Comparison of ENCODE assay signal across 16 mouse cellular contexts in the genomic region with DNA sequence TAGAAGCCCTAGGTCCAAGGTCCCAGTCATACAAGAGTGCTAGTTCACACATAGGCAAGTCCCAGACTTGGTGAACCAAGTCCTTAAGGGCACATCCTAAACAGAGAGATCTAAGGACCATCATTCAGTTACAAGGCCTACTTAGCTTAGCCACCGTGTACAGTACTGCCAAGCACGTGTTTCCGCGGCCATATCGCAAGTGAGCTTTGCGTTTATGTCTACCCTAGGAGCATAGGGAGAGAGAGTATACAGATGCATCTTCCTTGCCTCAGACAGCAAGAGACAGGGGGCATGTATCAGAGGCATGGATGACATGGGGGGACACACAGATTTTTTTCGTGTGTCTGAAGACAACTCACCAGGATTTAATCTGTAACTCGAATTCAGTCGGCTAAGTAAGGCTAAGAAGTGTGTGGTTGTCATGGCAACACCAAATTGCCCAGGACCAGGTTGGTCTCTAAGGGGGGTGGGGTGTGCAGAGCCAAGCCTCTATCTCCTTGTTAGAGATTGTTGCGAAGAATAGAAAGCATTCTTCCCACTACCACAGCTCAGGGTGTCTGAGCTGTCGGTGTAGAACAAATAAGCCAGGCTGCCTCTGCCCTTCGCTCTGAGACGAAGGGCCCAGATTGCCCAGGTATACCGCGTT. TPM values are rescaled to one million over a fixed set of nuclear protein-coding genes. Genes with fewer than 3 reads are reported as not detected.
DNase-seq lines count a peak whose midpoint lies in the region; ATAC-seq and TF ChIP-seq lines count a peak whose summit lies in the region.
"Had no signal": no experiment of that assay in that cellular context is flagged by ENCODE, and none has a peak within 500 bp of the region (broad histone marks: within the 10 kb centered on the region; RNA-seq: fewer than 3 reads in every experiment).

No protein-coding gene starts in this region.

- H3K4me2 ChIP-seq in forebrain, embryonic 13.5 days = no peak overlapping the region
- H3K4me2 ChIP-seq in midbrain, embryonic 14.5 days (ENCODE audit: low read length) = no peak overlapping the region
- no peak overlapping the region for H3K4me2 ChIP-seq in midbrain, embryonic 11.5 days
- no peak overlapping the region for H3K4me2 ChIP-seq in embryonic facial prominence, embryonic 14.5 days (ENCODE audit: low read depth, low read length)
- no peak overlapping the region for H3K4me2 ChIP-seq in midbrain, postnatal 0 days (ENCODE audit: low read depth, low read length, poor library complexity, severe bottlenecking)
- no peak overlapping the region for H3K4me2 ChIP-seq in kidney, embryonic 15.5 days
- no peak overlapping the region for H3K4me2 ChIP-seq in lung, postnatal 0 days (replicated peaks; ENCODE audit: low read depth, low read length)
- H3K4me2 ChIP-seq: embryonic facial prominence, embryonic 15.5 days; heart, embryonic 12.5 days; limb, embryonic 13.5 days; liver, embryonic 15.5 days had no signal

- no peak overlapping the region for H3K9ac ChIP-seq in forebrain, embryonic 13.5 days
- H3K9ac ChIP-seq in midbrain, embryonic 14.5 days (replicated peaks; ENCODE audit: low read length) = no peak overlapping the region
- no peak overlapping the region for H3K9ac ChIP-seq in midbrain, embryonic 11.5 days (ENCODE audit: low read length)
- H3K9ac ChIP-seq in embryonic facial prominence, embryonic 14.5 days (ENCODE audit: low read depth, low read length) = no peak overlapping the region
- no peak overlapping the region for H3K9ac ChIP-seq in midbrain, postnatal 0 days (replicated peaks; ENCODE audit: low read length, poor library complexity, severe bottlenecking)
- H3K9ac ChIP-seq in kidney, embryonic 15.5 days = no peak overlapping the region
- no peak overlapping the region for H3K9ac ChIP-seq in lung, postnatal 0 days (replicated peaks; ENCODE audit: low read depth)
- H3K9ac ChIP-seq: embryonic facial prominence, embryonic 15.5 days; heart, embryonic 12.5 days; limb, embryonic 13.5 days; liver, embryonic 15.5 days had no signal

- no peak overlapping the region for H3K4me3 ChIP-seq in forebrain, embryonic 13.5 days
- no peak overlapping the region for H3K4me3 ChIP-seq in forebrain, embryonic 10.5 days
- H3K4me3 ChIP-seq in midbrain, embryonic 14.5 days (replicated peaks; ENCODE audit: low read depth, low read length) = no peak overlapping the region
- no peak overlapping the region for H3K4me3 ChIP-seq in midbrain, embryonic 11.5 days (ENCODE audit: low read depth, low read length)
- H3K4me3 ChIP-seq in embryonic facial prominence, embryonic 14.5 days (ENCODE audit: low read depth, low read length) = no peak overlapping the region
- no peak overlapping the region for H3K4me3 ChIP-seq in midbrain, postnatal 0 days (ENCODE audit: low read depth, low read length)
- no peak overlapping the region for H3K4me3 ChIP-seq in kidney, embryonic 15.5 days (replicated peaks)
- no peak overlapping the region for H3K4me3 ChIP-seq in lung, postnatal 0 days (ENCODE audit: low read depth, low read length)
- H3K4me3 ChIP-seq: embryonic facial prominence, embryonic 15.5 days; heart, embryonic 12.5 days; limb, embryonic 13.5 days; liver, embryonic 15.5 days had no signal

- no peak for TF ChIP-seq EP300 in lung, postnatal 0 days (IDR thresholded peaks at IDR 0.05)

- H3K27me3 ChIP-seq in forebrain, embryonic 13.5 days = no peaks in the 10 kb centered on the region
- no peaks in the 10 kb centered on the region for H3K27me3 ChIP-seq in forebrain, embryonic 10.5 days (ENCODE audit: poor library complexity, severe bottlenecking)
- H3K27me3 ChIP-seq in midbrain, embryonic 14.5 days (ENCODE audit: control insufficient read depth, insufficient read depth, low read length) = no peaks in the 10 kb centered on the region
- H3K27me3 ChIP-seq in midbrain, embryonic 11.5 days (ENCODE audit: control insufficient read depth, insufficient read depth, low read length) = no peaks in the 10 kb centered on the region
- no peaks in the 10 kb centered on the region for H3K27me3 ChIP-seq in embryonic facial prominence, embryonic 14.5 days (replicated peaks; ENCODE audit: control insufficient read depth, insufficient read depth, low read length)
- no peaks in the 10 kb centered on the region for H3K27me3 ChIP-seq in midbrain, postnatal 0 days (ENCODE audit: insufficient read depth, low read length)
- H3K27me3 ChIP-seq in kidney, embryonic 15.5 days = no peaks in the 10 kb centered on the region
- no peaks in the 10 kb centered on the region for H3K27me3 ChIP-seq in lung, postnatal 0 days (replicated peaks; ENCODE audit: insufficient read depth, low read length)
- H3K27me3 ChIP-seq: embryonic facial prominence, embryonic 15.5 days; heart, embryonic 12.5 days; limb, embryonic 13.5 days; liver, embryonic 15.5 days had no signal

- 63% methylated on average over 15 of the region's 15 CpGs for WGBS in forebrain, embryonic 13.5 days
- WGBS in forebrain, embryonic 10.5 days = 77% methylated on average over 15 of the region's 15 CpGs
- WGBS in midbrain, embryonic 14.5 days = 57% methylated on average over 15 of the region's 15 CpGs
- 69% methylated on average over 15 of the region's 15 CpGs for WGBS in midbrain, embryonic 11.5 days
- WGBS in embryonic facial prominence, embryonic 14.5 days = 77% methylated on average over 15 of the region's 15 CpGs
- 48% methylated on average over 15 of the region's 15 CpGs for WGBS in midbrain, postnatal 0 days
- WGBS in kidney, embryonic 15.5 days = 82% methylated on average over 15 of the region's 15 CpGs
- WGBS in lung, postnatal 0 days = 68% methylated on average over 15 of the region's 15 CpGs

- no peaks in the 10 kb centered on the region for H3K36me3 ChIP-seq in forebrain, embryonic 13.5 days (ENCODE audit: poor library complexity, severe bottlenecking)
- H3K36me3 ChIP-seq in forebrain, embryonic 10.5 days (replicated peaks) = peaks cover 9% of the 10 kb centered on the region; the same call in 1 of the 2 replicates
- no peaks in the 10 kb centered on the region for H3K36me3 ChIP-seq in midbrain, embryonic 14.5 days (ENCODE audit: control insufficient read depth, insufficient read depth, low read length)
- H3K36me3 ChIP-seq in midbrain, embryonic 11.5 days (ENCODE audit: control insufficient read depth, insufficient read depth, low read length) = no peaks in the 10 kb centered on the region
- H3K36me3 ChIP-seq in embryonic facial prominence, embryonic 14.5 days (ENCODE audit: control insufficient read depth, insufficient read depth, low read length) = no peaks in the 10 kb centered on the region
- H3K36me3 ChIP-seq in midbrain, postnatal 0 days (ENCODE audit: insufficient read depth, low read length) = peaks cover 8% of the 10 kb centered on the region; the same call in 1 of the 2 replicates
- H3K36me3 ChIP-seq in kidney, embryonic 15.5 days = no peaks in the 10 kb centered on the region
- H3K36me3 ChIP-seq in lung, postnatal 0 days (ENCODE audit: insufficient read depth, low read length) = peaks cover 5% of the 10 kb centered on the region
- H3K36me3 ChIP-seq: heart, embryonic 12.5 days; limb, embryonic 13.5 days; liver, embryonic 15.5 days had no signal

- H3K9me3 ChIP-seq in forebrain, embryonic 13.5 days (replicated peaks) = no peaks in the 10 kb centered on the region
- no peaks in the 10 kb centered on the region for H3K9me3 ChIP-seq in forebrain, embryonic 10.5 days
- H3K9me3 ChIP-seq in midbrain, embryonic 14.5 days (ENCODE audit: control insufficient read depth, low read length) = no peaks in the 10 kb centered on the region
- no peaks in the 10 kb centered on the region for H3K9me3 ChIP-seq in midbrain, embryonic 11.5 days (ENCODE audit: control insufficient read depth, low read length)
- no peaks in the 10 kb centered on the region for H3K9me3 ChIP-seq in embryonic facial prominence, embryonic 14.5 days (ENCODE audit: control insufficient read depth, low read length)
- H3K9me3 ChIP-seq in midbrain, postnatal 0 days (ENCODE audit: low read length) = no peaks in the 10 kb centered on the region
- no peaks in the 10 kb centered on the region for H3K9me3 ChIP-seq in kidney, embryonic 15.5 days (replicated peaks)
- H3K9me3 ChIP-seq in lung, postnatal 0 days (ENCODE audit: low read length) = no peaks in the 10 kb centered on the region
- H3K9me3 ChIP-seq: embryonic facial prominence, embryonic 15.5 days; heart, embryonic 12.5 days; limb, embryonic 13.5 days; liver, embryonic 15.5 days had no signal

- 0 out of 2 replicates have a peak overlapping the region, but pooled peaks have one; percentile 10 for H3K27ac ChIP-seq in forebrain, embryonic 13.5 days
- H3K27ac ChIP-seq in forebrain, embryonic 10.5 days = no peak overlapping the region
- H3K27ac ChIP-seq in midbrain, embryonic 14.5 days (replicated peaks; ENCODE audit: low read depth, low read length) = peak overlapping the region; percentile 53
- H3K27ac ChIP-seq in midbrain, embryonic 11.5 days (ENCODE audit: low read depth, low read length) = no peak overlapping the region
- H3K27ac ChIP-seq in embryonic facial prominence, embryonic 14.5 days (replicated peaks; ENCODE audit: low read depth, low read length) = no peak overlapping the region
- H3K27ac ChIP-seq in midbrain, postnatal 0 days (ENCODE audit: low read depth, low read length) = peak overlapping the region; percentile 62
- H3K27ac ChIP-seq in kidney, embryonic 15.5 days = no peak overlapping the region
- H3K27ac ChIP-seq in lung, postnatal 0 days (ENCODE audit: low read length) = no peak overlapping the region
- H3K27ac ChIP-seq: embryonic facial prominence, embryonic 15.5 days; limb, embryonic 13.5 days; liver, embryonic 15.5 days had no signal

- ATAC-seq in forebrain, embryonic 13.5 days = peak; percentile 41; the same call in 1 of the 2 replicates
- ATAC-seq in midbrain, embryonic 14.5 days (ENCODE audit: low FRiP score, low TSS enrichment) = no peak
- no peak for ATAC-seq in midbrain, embryonic 11.5 days (ENCODE audit: low FRiP score)
- no peak for ATAC-seq in embryonic facial prominence, embryonic 14.5 days (ENCODE audit: low read depth)
- peak; percentile 78 for ATAC-seq in midbrain, postnatal 0 days (ENCODE audit: low FRiP score)
- no peak for ATAC-seq in kidney, embryonic 15.5 days (replicated peaks; ENCODE audit: low FRiP score)
- ATAC-seq in lung, postnatal 0 days = no peak

- H3K4me1 ChIP-seq in forebrain, embryonic 13.5 days = peaks cover 19% of the 10 kb centered on the region; the same call in 1 of the 2 replicates
- H3K4me1 ChIP-seq in forebrain, embryonic 10.5 days = peaks cover 26% of the 10 kb centered on the region
- H3K4me1 ChIP-seq in midbrain, embryonic 14.5 days (ENCODE audit: control insufficient read depth, insufficient read depth, low read length) = peaks cover 17% of the 10 kb centered on the region
- peaks cover 3% of the 10 kb centered on the region; the same call in 1 of the 2 replicates for H3K4me1 ChIP-seq in midbrain, embryonic 11.5 days (ENCODE audit: control insufficient read depth, insufficient read depth, low read length)
- no peaks in the 10 kb centered on the region for H3K4me1 ChIP-seq in embryonic facial prominence, embryonic 14.5 days (ENCODE audit: control insufficient read depth, insufficient read depth, low read length)
- H3K4me1 ChIP-seq in midbrain, postnatal 0 days (ENCODE audit: insufficient read depth, low read length) = peaks cover 15% of the 10 kb centered on the region; the same call in 1 of the 2 replicates
- H3K4me1 ChIP-seq in kidney, embryonic 15.5 days = no peaks in the 10 kb centered on the region
- 0 out of 2 replicates have a peak, but pooled peaks cover 3% of the 10 kb centered on the region for H3K4me1 ChIP-seq in lung, postnatal 0 days (ENCODE audit: insufficient read depth, low read depth, low read length)
- H3K4me1 ChIP-seq: limb, embryonic 13.5 days had no signal

- TF ChIP-seq CTCF in midbrain, postnatal 0 days (IDR thresholded peaks at IDR 0.05) = no peak
- TF ChIP-seq CTCF in lung, postnatal 0 days (IDR thresholded peaks at IDR 0.05) = no peak

- no peak for DNase-seq in forebrain, embryonic 10.5 days (ENCODE audit: extremely low spot score, low spot score)
- peak; percentile 76 for DNase-seq in midbrain, embryonic 14.5 days
- no peak for DNase-seq in midbrain, embryonic 11.5 days (ENCODE audit: low spot score, missing footprints)
- peak; percentile 8 for DNase-seq in embryonic facial prominence, embryonic 14.5 days (ENCODE audit: low spot score)
- DNase-seq in midbrain, postnatal 0 days (ENCODE audit: low spot score) = peak; percentile 70
- no peak for DNase-seq in lung, postnatal 0 days (ENCODE audit: low spot score)
- DNase-seq: cerebellum, postnatal 25 days; heart, postnatal 4 days; kidney, adult 11 months; thymus, postnatal 4 days had no signal

RNA-seq across cellular contexts. Expression of a gene that starts 17.1 kb away (rescaled TPM):
- 23.5 and 25.8 TPM in 2 replicates for polyA plus RNA-seq in forebrain, embryonic 13.5 days (2015; fragmentation: Nextera tagmentation; extraction: Ambion mirVana)
- 22.6 and 23.6 TPM in 2 replicates for polyA plus RNA-seq in forebrain, embryonic 10.5 days (2016; fragmentation: Nextera tagmentation; extraction: Ambion mirVana)
- 17.0 and 20.9 TPM in 2 replicates for polyA plus RNA-seq in midbrain, embryonic 14.5 days (2014; fragmentation: Nextera tagmentation; extraction: Ambion mirVana)
- polyA plus RNA-seq in midbrain, embryonic 11.5 days (2014; fragmentation: Nextera tagmentation; extraction: Ambion mirVana) = 22.0 and 24.5 TPM in 2 replicates
- polyA plus RNA-seq in embryonic facial prominence, embryonic 14.5 days (2014; fragmentation: Nextera tagmentation; extraction: Ambion mirVana) = 14.2 and 14.9 TPM in 2 replicates
- total RNA-seq in midbrain, postnatal 0 days (2014; rRNA removed) = 9.2 and 13.7 TPM in 2 replicates
- 14.0 and 16.2 TPM in 2 replicates for polyA plus RNA-seq in midbrain, postnatal 0 days (2015; fragmentation: Nextera tagmentation; extraction: Ambion mirVana)
- polyA plus RNA-seq in kidney, embryonic 15.5 days (2015; fragmentation: Nextera tagmentation; extraction: Ambion mirVana) = 14.7 and 15.0 TPM in 2 replicates
- polyA plus RNA-seq in lung, postnatal 0 days (2015; fragmentation: Nextera tagmentation; extraction: Ambion mirVana) = 8.2 and 8.9 TPM in 2 replicates

RNA-seq across cellular contexts. Expression of a gene that starts 43.4 kb away (rescaled TPM):
- 8.8 and 9.3 TPM in 2 replicates for polyA plus RNA-seq in forebrain, embryonic 13.5 days (2015; fragmentation: Nextera tagmentation; extraction: Ambion mirVana)
- 12.7 and 14.7 TPM in 2 replicates for polyA plus RNA-seq in forebrain, embryonic 10.5 days (2016; fragmentation: Nextera tagmentation; extraction: Ambion mirVana)
- polyA plus RNA-seq in midbrain, embryonic 14.5 days (2014; fragmentation: Nextera tagmentation; extraction: Ambion mirVana) = 7.7 and 10.3 TPM in 2 replicates
- polyA plus RNA-seq in midbrain, embryonic 11.5 days (2014; fragmentation: Nextera tagmentation; extraction: Ambion mirVana) = 11.0 and 12.3 TPM in 2 replicates
- 13.3 and 16.5 TPM in 2 replicates for polyA plus RNA-seq in embryonic facial prominence, embryonic 14.5 days (2014; fragmentation: Nextera tagmentation; extraction: Ambion mirVana)
- 12.3 and 12.6 TPM in 2 replicates for total RNA-seq in midbrain, postnatal 0 days (2014; rRNA removed)
- 9.6 TPM in 2 replicates for polyA plus RNA-seq in midbrain, postnatal 0 days (2015; fragmentation: Nextera tagmentation; extraction: Ambion mirVana)
- 18.8 and 20.2 TPM in 2 replicates for polyA plus RNA-seq in kidney, embryonic 15.5 days (2015; fragmentation: Nextera tagmentation; extraction: Ambion mirVana)
- 14.4 and 15.5 TPM in 2 replicates for polyA plus RNA-seq in lung, postnatal 0 days (2015; fragmentation: Nextera tagmentation; extraction: Ambion mirVana)

Comparison
In these comparisons a context has a peak if more than half of its experiments do, and no peak if none do; other contexts are left out.
1. ATAC-seq: peak in forebrain, embryonic 13.5 days (single experiment) and midbrain, postnatal 0 days (single experiment); none in midbrain, embryonic 14.5 days (single experiment), midbrain, embryonic 11.5 days (single experiment), embryonic facial prominence, embryonic 14.5 days (single experiment), kidney, embryonic 15.5 days (single experiment) and lung, postnatal 0 days (single experiment).
2. H3K27ac ChIP-seq: peak in forebrain, embryonic 13.5 days (single experiment), midbrain, embryonic 14.5 days (single experiment) and midbrain, postnatal 0 days (single experiment); none in forebrain, embryonic 10.5 days (single experiment), midbrain, embryonic 11.5 days (single experiment), embryonic facial prominence, embryonic 14.5 days (single experiment), kidney, embryonic 15.5 days (single experiment) and lung, postnatal 0 days (single experiment).
3. DNase-seq: peak in midbrain, embryonic 14.5 days (single experiment), embryonic facial prominence, embryonic 14.5 days (single experiment) and midbrain, postnatal 0 days (single experiment); none in forebrain, embryonic 10.5 days (single experiment), midbrain, embryonic 11.5 days (single experiment) and lung, postnatal 0 days (single experiment).